ENCODE assay signal across 8 mouse cellular contexts in genomic region chr17:34187261-34187916, GRCm38 (mm10). TPM values are rescaled to one million over a fixed set of nuclear protein-coding genes. Genes with fewer than 3 reads are reported as not detected.
DNase-seq lines count a peak whose midpoint lies in the region; ATAC-seq and TF ChIP-seq lines count a peak whose summit lies in the region.

Gene Tap1 (plus strand): TSS chr17:34187553.
Gene Psmb9 (minus strand): TSS chr17:34187764.

- H3K4me2 ChIP-seq in forebrain, embryonic 13.5 days: peak within 1 kb of the TSS; percentile 81
- peak within 1 kb of the TSS; percentile 95 for H3K4me2 ChIP-seq in liver, postnatal 0 days (ENCODE audit: low read depth, low read length)
- H3K4me2 ChIP-seq in neural tube, embryonic 14.5 days (ENCODE audit: low read depth, low read length): peak within 1 kb of the TSS; percentile 66

- H3K4me3 ChIP-seq in ES-Bruce4 (ENCODE audit: low read depth, low read length): peak within 1 kb of the TSS; percentile 79
- H3K4me3 ChIP-seq in forebrain, embryonic 13.5 days: peak within 1 kb of the TSS; percentile 46
- peak within 1 kb of the TSS; percentile 72 for H3K4me3 ChIP-seq in liver, postnatal 0 days (ENCODE audit: low read depth, low read length)
- H3K4me3 ChIP-seq in neural tube, embryonic 14.5 days (ENCODE audit: low read depth, low read length): peak within 1 kb of the TSS; percentile 36

- H3K4me1 ChIP-seq in ES-Bruce4 (ENCODE audit: control insufficient read depth, insufficient read depth, low read length): no peaks in the 10 kb centered on the region
- H3K4me1 ChIP-seq in forebrain, embryonic 13.5 days: peaks cover 16% of the 10 kb centered on the region
- peaks cover 16% of the 10 kb centered on the region for H3K4me1 ChIP-seq in liver, postnatal 0 days (ENCODE audit: insufficient read depth)
- H3K4me1 ChIP-seq in neural tube, embryonic 14.5 days (ENCODE audit: control insufficient read depth, insufficient read depth, low read length): peaks cover 11% of the 10 kb centered on the region

- no peak for TF ChIP-seq EP300 in ES-Bruce4 (IDR thresholded peaks at IDR 0.05; ENCODE audit: insufficient read depth, low read depth, low read length)
- TF ChIP-seq EP300 in liver, postnatal 0 days (IDR thresholded peaks at IDR 0.05; ENCODE audit: low read depth): no peak

- no peaks in the 10 kb centered on the region for H3K36me3 ChIP-seq in ES-Bruce4 (ENCODE audit: control insufficient read depth, insufficient read depth, low read length, poor library complexity, severe bottlenecking)
- H3K36me3 ChIP-seq in forebrain, embryonic 13.5 days (ENCODE audit: poor library complexity, severe bottlenecking): no peaks in the 10 kb centered on the region
- peaks cover 21% of the 10 kb centered on the region for H3K36me3 ChIP-seq in liver, postnatal 0 days (replicated peaks; ENCODE audit: insufficient read depth, low read length)
- no peaks in the 10 kb centered on the region for H3K36me3 ChIP-seq in neural tube, embryonic 14.5 days (ENCODE audit: control insufficient read depth, insufficient read depth, low read length)

- TF ChIP-seq POLR2A in ES-Bruce4 (IDR thresholded peaks at IDR 0.05; ENCODE audit: insufficient read depth, low read length): no peak

- H3K9me3 ChIP-seq in ES-Bruce4 (replicated peaks; ENCODE audit: control insufficient read depth, insufficient read depth, low read length, poor library complexity, severe bottlenecking): no peaks in the 10 kb centered on the region
- no peaks in the 10 kb centered on the region for H3K9me3 ChIP-seq in forebrain, embryonic 13.5 days (replicated peaks)
- H3K9me3 ChIP-seq in liver, postnatal 0 days (ENCODE audit: low read length): no peaks in the 10 kb centered on the region
- no peaks in the 10 kb centered on the region for H3K9me3 ChIP-seq in neural tube, embryonic 14.5 days (ENCODE audit: control insufficient read depth, low read length)

- TF ChIP-seq CTCF in ES-Bruce4 (IDR thresholded peaks at IDR 0.05; ENCODE audit: low read depth, low read length): no peak
- no peak for TF ChIP-seq CTCF in liver, postnatal 0 days (IDR thresholded peaks at IDR 0.05; ENCODE audit: low read depth)

- no peak within 1 kb of the TSS for H3K27ac ChIP-seq in ES-Bruce4 (ENCODE audit: insufficient read depth, low read length)
- no peak within 1 kb of the TSS for H3K27ac ChIP-seq in forebrain, embryonic 13.5 days
- H3K27ac ChIP-seq in liver, postnatal 0 days (ENCODE audit: low read depth): peak within 1 kb of the TSS; percentile 79
- no peak within 1 kb of the TSS for H3K27ac ChIP-seq in neural tube, embryonic 14.5 days (ENCODE audit: low read depth, low read length)

- peak; percentile 97 to 99 for DNase-seq in heart, postnatal 10 days
- DNase-seq in large intestine, adult 2 months (ENCODE audit: low read depth, low spot score): peak; percentile 97
- peak; percentile 98 for DNase-seq in liver, postnatal 0 days
- DNase-seq in testis, postnatal 10 days (ENCODE audit: low spot score): peak; percentile 99

- ATAC-seq in cerebellum, adult (ENCODE audit: insufficient number of reproducible peaks, low FRiP score, low TSS enrichment): peak; percentile 74
- peak; percentile 97 for ATAC-seq in forebrain, embryonic 13.5 days
- peak; percentile 94 for ATAC-seq in liver, postnatal 0 days
- ATAC-seq in neural tube, embryonic 14.5 days (ENCODE audit: low read depth): peak; percentile 96

- H3K27me3 ChIP-seq in ES-Bruce4 (ENCODE audit: control insufficient read depth, insufficient read depth, low read length, poor library complexity, severe bottlenecking): no peaks in the 10 kb centered on the region
- peaks cover 86% of the 10 kb centered on the region for H3K27me3 ChIP-seq in forebrain, embryonic 13.5 days
- H3K27me3 ChIP-seq in liver, postnatal 0 days (ENCODE audit: insufficient read depth, low read length): no peaks in the 10 kb centered on the region
- H3K27me3 ChIP-seq in neural tube, embryonic 14.5 days (ENCODE audit: control insufficient read depth, insufficient read depth, low read length): peaks cover 22% of the 10 kb centered on the region

- WGBS in forebrain, embryonic 13.5 days: under 1% methylated on average over 46 of the region's 46 CpGs
- under 1% methylated on average over 46 of the region's 46 CpGs for WGBS in large intestine, adult 2 months
- under 1% methylated on average over 46 of the region's 46 CpGs for WGBS in liver, postnatal 0 days (ENCODE audit: insufficient replicate concordance)
- WGBS in neural tube, embryonic 14.5 days: under 1% methylated on average over 45 of the region's 46 CpGs

- H3K9ac ChIP-seq in ES-Bruce4 (ENCODE audit: low read depth, poor library complexity, severe bottlenecking): peak within 1 kb of the TSS; percentile 65
- H3K9ac ChIP-seq in forebrain, embryonic 13.5 days: peak within 1 kb of the TSS; percentile 61
- H3K9ac ChIP-seq in liver, postnatal 0 days (replicated peaks): peak within 1 kb of the TSS; percentile 77
- H3K9ac ChIP-seq in neural tube, embryonic 14.5 days (replicated peaks; ENCODE audit: low read depth, low read length): peak within 1 kb of the TSS; percentile 41

- intact Hi-C loops in heart, postnatal 10 days (cut with DNase I): no loop called here

RNA-seq across cellular contexts. Expression of gene Tap1, which starts in this region (rescaled TPM):
- 21.6 and 24.6 TPM in 2 replicates for polyA plus RNA-seq in ES-Bruce4 (2011; ENCODE audit: insufficient read depth, insufficient read length, low read depth, missing spikeins)
- polyA plus RNA-seq in forebrain, embryonic 13.5 days (2015; fragmentation: Nextera tagmentation; extraction: Ambion mirVana): 0.84 and 0.94 TPM in 2 replicates
- 1 to 10 TPM; 6.7 to 7.0 TPM for total RNA-seq in heart, postnatal 10 days (2021)
- polyA plus RNA-seq in large intestine, adult 2 months (2012; rRNA removed): 80.6 and 126 TPM in 2 replicates
- 8.8 and 9.3 TPM in 2 replicates for polyA plus RNA-seq in liver, postnatal 0 days (2015; fragmentation: Nextera tagmentation; extraction: Ambion mirVana)
- polyA plus RNA-seq in neural tube, embryonic 14.5 days (2014; fragmentation: Nextera tagmentation; extraction: Ambion mirVana): 0.68 and 2.0 TPM in 2 replicates

RNA-seq across cellular contexts. Expression of gene Psmb9, which starts in this region (rescaled TPM):
- polyA plus RNA-seq in ES-Bruce4 (2011; ENCODE audit: insufficient read depth, insufficient read length, low read depth, missing spikeins): 8.7 and 10.2 TPM in 2 replicates
- 0.43 and 0.73 TPM in 2 replicates for polyA plus RNA-seq in forebrain, embryonic 13.5 days (2015; fragmentation: Nextera tagmentation; extraction: Ambion mirVana)
- total RNA-seq in heart, postnatal 10 days (2021): 1 to 10 TPM; 3.2 to 4.6 TPM
- polyA plus RNA-seq in large intestine, adult 2 months (2012; rRNA removed): 195 and 254 TPM in 2 replicates
- 20.4 and 22.9 TPM in 2 replicates for polyA plus RNA-seq in liver, postnatal 0 days (2015; fragmentation: Nextera tagmentation; extraction: Ambion mirVana)
- polyA plus RNA-seq in neural tube, embryonic 14.5 days (2014; fragmentation: Nextera tagmentation; extraction: Ambion mirVana): 0.63 and 1.3 TPM in 2 replicates

Comparison
In these comparisons a context has a peak if more than half of its experiments do, and no peak if none do; other contexts are left out.
1. Peak in ATAC-seq, H3K4me3 ChIP-seq, H3K9ac ChIP-seq and H3K4me2 ChIP-seq in forebrain, embryonic 13.5 days; RNA of the genes that start here not detected or under 1 TPM.